Mouse (Mus musculus) gastrocnemius, postnatal 25 days (tissue): ENCODE data around the gene Sema4a. TPM values are rescaled to one million over a fixed set of nuclear protein-coding genes. Genes with fewer than 3 reads are reported as not detected.

ENCODE experiments used
- DNase-seq: peaks from one replicate; pipeline ENCODE4 v3.0.0; 2022
- long read RNA-seq, 2 experiments: library from polyadenylated mRNA; stranded (forward); transcript quantifications; one replicate each; pipeline ENCODE4 v2.0.0; 2021
- total RNA-seq, 2 experiments: library from RNA; stranded (reverse); gene quantifications; 1 replicate in 1 of 2; 2 replicates in 1 of 2; pipeline ENCODE4 v1.2.3; 2021

The Sema4a gene
- total RNA-seq, result 1 to 10 TPM; 1.6 to 1.8 TPM
- long read RNA-seq, experiment 1, partial matches to known transcripts, result 1 of 1 reads
- long read RNA-seq, experiment 1, other reads (novel, unspliced or antisense), result 0 of 1 reads
- long read RNA-seq, experiment 2, partial matches to known transcripts, result 0 of 1 reads
- long read RNA-seq, experiment 2, other reads (novel, unspliced or antisense), result 0 of 1 reads

GRCm38 (mm10) chr3:88460983-88461696 is at the start of gene Sema4a:
Sema4a (minus strand) TSS chr3:88461182.
- no peak for DNase-seq

- DNase-seq, result peak; percentile 94
These were observed 48.9 kb upstream of the Sema4a start, which contains the start of gene Lmna for GRCm38 (mm10) chr3:88509692-88510420. Lmna (minus strand) TSS chr3:88509956.

GRCm38 (mm10) chr3:88509250-88509649 is 48.3 kb upstream of the Sema4a start:
- DNase-seq, result no peak

GRCm38 (mm10) chr3:88505765-88506164 is 44.8 kb upstream of the Sema4a start:
- no peak for DNase-seq

- no peak for DNase-seq
These were observed 44.1 kb upstream of the Sema4a start for GRCm38 (mm10) chr3:88505081-88505480.

- DNase-seq, result no peak
These were observed 43.1 kb upstream of the Sema4a start for GRCm38 (mm10) chr3:88503881-88504746.

GRCm38 (mm10) chr3:88503505-88503863 is 42.5 kb upstream of the Sema4a start:
- no peak for DNase-seq

- peak; percentile 95 for DNase-seq
These were observed 41.9 kb upstream of the Sema4a start for GRCm38 (mm10) chr3:88502641-88503504.

- no peak for DNase-seq
These were observed 41.1 kb upstream of the Sema4a start for GRCm38 (mm10) chr3:88502031-88502571.

- DNase-seq, result no peak
These were observed 40.5 kb upstream of the Sema4a start for GRCm38 (mm10) chr3:88501366-88502030.

- DNase-seq, result no peak
These were observed 39.8 kb upstream of the Sema4a start for GRCm38 (mm10) chr3:88500655-88501365.

- no peak for DNase-seq
These were observed 39.1 kb upstream of the Sema4a start for GRCm38 (mm10) chr3:88500087-88500486.

- no peak for DNase-seq
These were observed 38.6 kb upstream of the Sema4a start for GRCm38 (mm10) chr3:88499580-88499979.

- DNase-seq, result no peak
These were observed 34.9 kb upstream of the Sema4a start for GRCm38 (mm10) chr3:88495741-88496415.

- DNase-seq, result peak; percentile 74
These were observed 34.0 kb upstream of the Sema4a start for GRCm38 (mm10) chr3:88494836-88495628.

- DNase-seq, result no peak
These were observed 33.0 kb upstream of the Sema4a start for GRCm38 (mm10) chr3:88493706-88494582.

GRCm38 (mm10) chr3:88487396-88487795 is 26.4 kb upstream of the Sema4a start:
- no peak for DNase-seq
